Mouse (Mus musculus): ENCODE measurements at regions not wholly inside any gene's neighbourhood (a gene's known extent, or its start where the extent isn't known, plus 50 kb on each side); places are given as distances from the start of the nearest gene placed in this dataset.

DNA sequence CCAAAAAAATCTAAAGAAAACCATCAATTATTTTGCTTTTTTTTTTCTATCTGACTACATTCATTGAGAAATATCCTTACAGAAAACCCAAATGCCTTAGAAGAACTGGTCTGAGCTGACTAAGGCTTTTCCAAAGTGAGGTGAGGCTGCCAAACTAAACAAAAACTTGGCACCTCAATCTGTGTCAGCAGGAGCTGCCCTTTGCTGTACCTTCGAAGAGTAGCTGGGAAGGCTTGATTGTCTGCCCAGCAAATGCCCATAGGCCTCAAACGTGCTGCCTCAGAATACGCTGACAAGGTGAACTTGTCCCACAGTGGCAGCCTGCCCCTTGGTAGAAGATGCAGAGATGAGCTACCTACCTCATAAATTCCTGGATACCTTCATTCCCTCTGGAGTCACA, 2091.7 kb downstream of the 4930444P10Rik start:
- no peaks in the 10 kb centered on the region for H3K27me3 ChIP-seq (ENCODE audit: control insufficient read depth, insufficient read depth, insufficient read length)
- no peak overlapping the region for H3K4me3 ChIP-seq
- no peak overlapping the region for H3K4me2 ChIP-seq (ENCODE audit: low read depth)
- H3ac ChIP-seq (ENCODE audit: control insufficient read depth, insufficient read length), result no peak overlapping the region
- no peaks in the 10 kb centered on the region for H3K36me3 ChIP-seq (ENCODE audit: control insufficient read depth, insufficient read depth)
- no peaks in the 10 kb centered on the region for H3K79me2 ChIP-seq (ENCODE audit: control insufficient read depth, insufficient read depth)
- TF ChIP-seq REST (IDR thresholded peaks at IDR 0.05; ENCODE audit: insufficient read depth, insufficient read length) (no peak), POLR2A (IDR thresholded peaks at IDR 0.05; ENCODE audit: insufficient read length, low read depth) (no peak), MAX (IDR thresholded peaks at IDR 0.05; ENCODE audit: low read depth) (no peak), MYOG (IDR thresholded peaks at IDR 0.05; ENCODE audit: control insufficient read depth in 1 of 3, insufficient read depth in 1 of 3, insufficient read length in 2 of 3, low read depth in 2 of 3) (no peak), USF1 (IDR thresholded peaks at IDR 0.05; ENCODE audit: low read depth) (no peak), TCF12 (IDR thresholded peaks at IDR 0.05; ENCODE audit: insufficient read depth, poor library complexity, severe bottlenecking) (no peak)

GRCm38 (mm10) chr1:14000605-14001395, 2092.3 kb downstream of the 4930444P10Rik start:
- Histone ChIP-seq H3K27me3 (ENCODE audit: control insufficient read depth, insufficient read depth, insufficient read length) (no peaks in the 10 kb centered on the region), H3ac (ENCODE audit: control insufficient read depth, insufficient read length) (no peak overlapping the region), H3K4me3 (no peak overlapping the region), H3K36me3 (ENCODE audit: control insufficient read depth, insufficient read depth) (no peaks in the 10 kb centered on the region), H3K4me2 (ENCODE audit: low read depth) (no peak overlapping the region), H3K79me2 (ENCODE audit: control insufficient read depth, insufficient read depth) (no peaks in the 10 kb centered on the region)
- TF ChIP-seq MYOD1 (IDR thresholded peaks at IDR 0.05; ENCODE audit: control insufficient read depth in 1 of 3, insufficient read length in 2 of 3, low read depth in 2 of 3) (no peak), CEBPB (IDR thresholded peaks at IDR 0.05; ENCODE audit: insufficient read depth, poor library complexity, severe bottlenecking) (no peak), POLR2AphosphoS2 (IDR thresholded peaks at IDR 0.05; ENCODE audit: insufficient read length, low read depth) (no peak), MAX (IDR thresholded peaks at IDR 0.05; ENCODE audit: low read depth) (no peak), E2F4 (IDR thresholded peaks at IDR 0.05; ENCODE audit: insufficient read depth) (no peak), TCF12 (IDR thresholded peaks at IDR 0.05; ENCODE audit: insufficient read depth, poor library complexity, severe bottlenecking) (no peak), TCF3 (IDR thresholded peaks at IDR 0.05; ENCODE audit: insufficient read length, low read depth) (no peak), POLR2A (IDR thresholded peaks at IDR 0.05; ENCODE audit: insufficient read length, low read depth) (no peak), SRF (IDR thresholded peaks at IDR 0.05; ENCODE audit: control insufficient read depth, insufficient read length, low read depth) (no peak), USF1 (IDR thresholded peaks at IDR 0.05; ENCODE audit: low read depth) (no peak), MYOG (IDR thresholded peaks at IDR 0.05; ENCODE audit: control insufficient read depth in 1 of 3, insufficient read depth in 1 of 3, insufficient read length in 2 of 3, low read depth in 2 of 3) (no peak), REST (IDR thresholded peaks at IDR 0.05; ENCODE audit: insufficient read depth, insufficient read length) (no peak)

DNA sequence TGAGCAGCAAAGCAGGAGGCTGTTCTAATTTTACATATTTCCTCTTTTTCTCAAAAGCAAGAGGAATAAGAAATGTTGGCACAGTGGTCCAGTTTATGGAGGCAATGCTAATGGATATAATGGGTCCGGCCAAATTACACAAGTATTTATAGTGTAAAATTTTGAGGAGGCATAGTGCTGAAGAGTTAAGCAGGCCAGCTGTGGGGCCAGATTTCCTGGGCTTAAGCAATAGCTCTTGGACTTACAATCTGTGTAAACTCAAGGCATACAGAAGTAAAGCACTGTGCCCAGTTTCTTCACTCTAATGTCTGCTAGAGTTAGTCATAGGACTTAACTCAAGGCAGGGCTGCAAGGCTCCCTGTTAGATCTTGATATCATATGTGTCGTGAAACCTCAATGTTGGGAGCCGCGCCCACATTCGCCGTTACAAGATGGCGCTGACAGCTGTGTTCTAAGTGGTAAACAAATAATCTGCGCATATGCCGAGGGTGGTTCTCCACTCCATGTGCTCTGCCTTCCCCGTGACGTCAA, 2094.9 kb downstream of the 4930444P10Rik start:
- Histone ChIP-seq H3K27me3 (ENCODE audit: control insufficient read depth, insufficient read depth, insufficient read length) (no peaks in the 10 kb centered on the region), H3K36me3 (ENCODE audit: control insufficient read depth, insufficient read depth) (no peaks in the 10 kb centered on the region), H3K4me2 (ENCODE audit: low read depth) (no peak overlapping the region), H3K4me3 (no peak overlapping the region), H3ac (ENCODE audit: control insufficient read depth, insufficient read length) (no peak overlapping the region), H3K79me2 (ENCODE audit: control insufficient read depth, insufficient read depth) (no peaks in the 10 kb centered on the region)
- TF ChIP-seq MAX (IDR thresholded peaks at IDR 0.05; ENCODE audit: low read depth) (no peak), REST (IDR thresholded peaks at IDR 0.05; ENCODE audit: insufficient read depth, insufficient read length) (no peak), POLR2AphosphoS2 (IDR thresholded peaks at IDR 0.05; ENCODE audit: insufficient read length, low read depth) (no peak), TCF3 (IDR thresholded peaks at IDR 0.05; ENCODE audit: insufficient read length, low read depth) (no peak), USF1 (IDR thresholded peaks at IDR 0.05; ENCODE audit: low read depth) (no peak)

DNA sequence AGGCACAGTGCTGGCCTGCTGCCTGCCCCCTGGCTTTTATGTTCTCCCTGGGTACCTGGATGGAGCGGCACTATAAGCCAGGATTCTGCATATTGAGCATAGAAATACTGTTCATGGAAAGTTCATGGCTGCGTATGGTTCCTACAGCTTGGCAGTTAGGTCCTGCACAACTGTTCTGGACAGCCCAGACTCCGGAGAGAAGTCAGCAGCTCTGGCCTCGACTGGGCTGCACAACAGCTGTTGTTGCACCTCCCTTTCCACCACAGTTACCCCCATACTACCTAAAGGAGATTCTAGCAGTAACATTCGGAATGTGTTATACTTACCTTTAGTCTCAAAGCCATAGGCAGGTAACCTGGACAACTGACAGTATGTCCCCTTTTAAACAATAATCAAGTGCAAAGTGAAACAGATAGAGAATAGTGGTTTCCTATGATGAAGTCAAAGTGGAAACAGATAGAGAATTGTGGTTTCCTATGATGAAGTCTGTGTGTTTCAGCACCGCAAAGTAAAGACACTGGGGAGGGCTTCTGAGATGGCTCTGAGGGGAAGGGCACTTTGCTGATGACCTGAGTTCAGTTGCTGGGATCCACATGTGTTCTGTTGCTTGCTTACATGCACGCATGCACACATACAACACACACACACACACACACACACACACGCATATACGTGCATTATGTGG, 2099.2 kb downstream of the 4930444P10Rik start:
- no peak overlapping the region for H3ac ChIP-seq (ENCODE audit: control insufficient read depth, insufficient read length)
- no peaks in the 10 kb centered on the region for H3K27me3 ChIP-seq (ENCODE audit: control insufficient read depth, insufficient read depth, insufficient read length)
- no peak for TF ChIP-seq E2F4 (IDR thresholded peaks at IDR 0.05; ENCODE audit: insufficient read depth)
- no peak for TF ChIP-seq POLR2A (IDR thresholded peaks at IDR 0.05; ENCODE audit: insufficient read length, low read depth)
- TF ChIP-seq MYOD1 (IDR thresholded peaks at IDR 0.05; ENCODE audit: control insufficient read depth in 1 of 3, insufficient read length in 2 of 3, low read depth in 2 of 3), result no peak
- TF ChIP-seq USF1 (IDR thresholded peaks at IDR 0.05; ENCODE audit: low read depth), result no peak
- TF ChIP-seq MAX (IDR thresholded peaks at IDR 0.05; ENCODE audit: low read depth), result no peak
- no peak for TF ChIP-seq TCF3 (IDR thresholded peaks at IDR 0.05; ENCODE audit: insufficient read length, low read depth)
- TF ChIP-seq MYOG (IDR thresholded peaks at IDR 0.05; ENCODE audit: control insufficient read depth in 1 of 3, insufficient read depth in 1 of 3, insufficient read length in 2 of 3, low read depth in 2 of 3), result no peak
- TF ChIP-seq POLR2AphosphoS2 (IDR thresholded peaks at IDR 0.05; ENCODE audit: insufficient read length, low read depth), result no peak
- no peak for TF ChIP-seq SRF (IDR thresholded peaks at IDR 0.05; ENCODE audit: control insufficient read depth, insufficient read length, low read depth)
- no peak for TF ChIP-seq CEBPB (IDR thresholded peaks at IDR 0.05; ENCODE audit: insufficient read depth, poor library complexity, severe bottlenecking)
- TF ChIP-seq TCF12 (IDR thresholded peaks at IDR 0.05; ENCODE audit: insufficient read depth, poor library complexity, severe bottlenecking), result no peak
- no peak for TF ChIP-seq REST (IDR thresholded peaks at IDR 0.05; ENCODE audit: insufficient read depth, insufficient read length)
- no peak overlapping the region for H3K4me2 ChIP-seq (ENCODE audit: low read depth)
- no peak overlapping the region for H3K4me3 ChIP-seq
- no peaks in the 10 kb centered on the region for H3K79me2 ChIP-seq (ENCODE audit: control insufficient read depth, insufficient read depth)
- no peaks in the 10 kb centered on the region for H3K36me3 ChIP-seq (ENCODE audit: control insufficient read depth, insufficient read depth)
